Mouse (Mus musculus) liver, embryonic 14.5 days (tissue): ENCODE results near the gene Iars2.

Experiments
- CTCF ChIP-seq: IDR thresholded peaks from 2 replicates; pipeline ENCODE4 v1.5.1; 2016; ENCODE audit warnings: antibody characterized with exemption, low read depth, control low read depth
- EP300 ChIP-seq: IDR thresholded peaks from 2 replicates; pipeline ENCODE4 v1.6.1; 2016; ENCODE audit warnings: antibody characterized with exemption, low read depth

- no peak for TF ChIP-seq CTCF
- TF ChIP-seq EP300, result no peak
Measured at GRCm38 (mm10) chr1:185268675-185269074, 60.5 kb downstream of the Iars2 start.
